9 mouse cellular contexts compared by ENCODE assay signal in genomic region chr19:8984255-8984868, GRCm38 (mm10). TPM values are rescaled to one million over a fixed set of nuclear protein-coding genes. Genes with fewer than 3 reads are reported as not detected.
A peak's percentile ranks its signal among the peaks of the same experiment; 100 is the strongest.
DNase-seq lines count a peak whose midpoint lies in the region; ATAC-seq lines count a peak whose summit lies in the region.
"Had no signal": no experiment of that assay in that cellular context is flagged by ENCODE, and none has a peak within 500 bp of the region (broad histone marks: within the 10 kb centered on the region; RNA-seq: fewer than 3 reads in every experiment).

No protein-coding gene starts in this region.

- H3K27ac ChIP-seq in embryonic facial prominence, embryonic 13.5 days: peak overlapping the region; percentile 85
- peak overlapping the region; percentile 55 for H3K27ac ChIP-seq in heart, embryonic 15.5 days
- 0 out of 2 replicates have a peak overlapping the region, but pooled peaks have one; percentile 40 for H3K27ac ChIP-seq in limb, embryonic 10.5 days
- peak overlapping the region; percentile 51 for H3K27ac ChIP-seq in midbrain, embryonic 16.5 days (ENCODE audit: low read length)

- peaks cover 18% of the 10 kb centered on the region for H3K36me3 ChIP-seq in embryonic facial prominence, embryonic 13.5 days
- peaks cover 12% of the 10 kb centered on the region for H3K36me3 ChIP-seq in heart, embryonic 15.5 days
- H3K36me3 ChIP-seq in limb, embryonic 10.5 days: peaks cover 26% of the 10 kb centered on the region
- no peaks in the 10 kb centered on the region for H3K36me3 ChIP-seq in midbrain, embryonic 16.5 days (ENCODE audit: control insufficient read depth, insufficient read depth, low read length)

- WGBS in embryonic facial prominence, embryonic 13.5 days: 7% methylated on average over 7 of the region's 7 CpGs
- 19% methylated on average over 7 of the region's 7 CpGs for WGBS in heart, embryonic 15.5 days
- WGBS in limb, embryonic 10.5 days: 31% methylated on average over 7 of the region's 7 CpGs
- 2% methylated on average over 7 of the region's 7 CpGs for WGBS in midbrain, embryonic 16.5 days

- no peaks in the 10 kb centered on the region for H3K9me3 ChIP-seq in embryonic facial prominence, embryonic 13.5 days
- no peaks in the 10 kb centered on the region for H3K9me3 ChIP-seq in heart, embryonic 15.5 days (replicated peaks)
- no peaks in the 10 kb centered on the region for H3K9me3 ChIP-seq in limb, embryonic 10.5 days (replicated peaks)
- no peaks in the 10 kb centered on the region for H3K9me3 ChIP-seq in midbrain, embryonic 16.5 days (replicated peaks; ENCODE audit: control insufficient read depth, low read length, poor library complexity, severe bottlenecking)
- H3K9me3 ChIP-seq: G1E had no signal

- peaks cover 72% of the 10 kb centered on the region for H3K4me1 ChIP-seq in embryonic facial prominence, embryonic 13.5 days
- peaks cover 78% of the 10 kb centered on the region for H3K4me1 ChIP-seq in heart, embryonic 15.5 days (replicated peaks)
- peaks cover 37% of the 10 kb centered on the region for H3K4me1 ChIP-seq in limb, embryonic 10.5 days
- H3K4me1 ChIP-seq in midbrain, embryonic 16.5 days (ENCODE audit: control insufficient read depth, insufficient read depth, low read length): peaks cover 27% of the 10 kb centered on the region

- no peaks in the 10 kb centered on the region for H3K27me3 ChIP-seq in embryonic facial prominence, embryonic 13.5 days
- H3K27me3 ChIP-seq in heart, embryonic 15.5 days: no peaks in the 10 kb centered on the region
- peaks cover 20% of the 10 kb centered on the region for H3K27me3 ChIP-seq in limb, embryonic 10.5 days (ENCODE audit: low read depth, poor library complexity, severe bottlenecking)
- H3K27me3 ChIP-seq in midbrain, embryonic 16.5 days (ENCODE audit: control insufficient read depth, insufficient read depth, low read depth, low read length): peaks cover 6% of the 10 kb centered on the region; the same call in 1 of the 2 replicates

- H3K4me2 ChIP-seq in embryonic facial prominence, embryonic 13.5 days: peak overlapping the region; percentile 33; the same call in 1 of the 2 replicates
- H3K4me2 ChIP-seq in heart, embryonic 15.5 days: no peak overlapping the region
- peak overlapping the region; percentile 22 for H3K4me2 ChIP-seq in midbrain, embryonic 16.5 days (ENCODE audit: low read length)

- no peak for ATAC-seq in frontal cortex, adult (ENCODE audit: low TSS enrichment)
- ATAC-seq in embryonic facial prominence, embryonic 13.5 days (ENCODE audit: insufficient number of reproducible peaks, insufficient read depth, low FRiP score, low TSS enrichment, low read depth): no peak
- no peak for ATAC-seq in heart, embryonic 15.5 days (replicated peaks; ENCODE audit: insufficient number of reproducible peaks, insufficient read depth, low FRiP score, low read depth)
- ATAC-seq in midbrain, embryonic 16.5 days: peak; percentile 75

- H3K4me3 ChIP-seq in embryonic facial prominence, embryonic 13.5 days: no peak overlapping the region
- H3K4me3 ChIP-seq in heart, embryonic 15.5 days: no peak overlapping the region
- no peak overlapping the region for H3K4me3 ChIP-seq in limb, embryonic 10.5 days
- no peak overlapping the region for H3K4me3 ChIP-seq in midbrain, embryonic 16.5 days (ENCODE audit: low read depth, low read length)

- peak; percentile 67 to 69 for DNase-seq in frontal cortex, postnatal 10 days (ENCODE audit: low spot score in 2 of 2)
- DNase-seq in Muller cell, postnatal 12 days (ENCODE audit: inconsistent ontology term): peak; percentile 97
- DNase-seq in limb, embryonic 10.5 days (ENCODE audit: low spot score): no peak
- peak; percentile 58 for DNase-seq in thymus, postnatal 14 days

- H3K9ac ChIP-seq in embryonic facial prominence, embryonic 13.5 days: peak overlapping the region; percentile 32; the same call in 1 of the 2 replicates
- no peak overlapping the region for H3K9ac ChIP-seq in heart, embryonic 15.5 days
- no peak overlapping the region for H3K9ac ChIP-seq in midbrain, embryonic 16.5 days (ENCODE audit: low read depth, low read length)

RNA-seq across cellular contexts. Expression of gene Ahnak, which starts 4.7 kb away (rescaled TPM):
- 51.0 and 57.8 TPM in 2 replicates for polyA plus RNA-seq in embryonic facial prominence, embryonic 13.5 days (2015; fragmentation: Nextera tagmentation; extraction: Ambion mirVana)
- polyA plus RNA-seq in heart, embryonic 15.5 days (2015; fragmentation: Nextera tagmentation; extraction: Ambion mirVana): 31.4 and 38.4 TPM in 2 replicates
- polyA plus RNA-seq in limb, embryonic 10.5 days (2016; fragmentation: Nextera tagmentation; extraction: Ambion mirVana): 5.3 and 8.9 TPM in 2 replicates
- 2.7 and 3.2 TPM in 2 replicates for polyA plus RNA-seq in midbrain, embryonic 16.5 days (2015; fragmentation: Nextera tagmentation; extraction: Ambion mirVana)

RNA-seq across cellular contexts. Expression of gene Eef1g, which starts 17.5 kb away (rescaled TPM):
- polyA plus RNA-seq in embryonic facial prominence, embryonic 13.5 days (2015; fragmentation: Nextera tagmentation; extraction: Ambion mirVana): 481 and 529 TPM in 2 replicates
- polyA plus RNA-seq in heart, embryonic 15.5 days (2015; fragmentation: Nextera tagmentation; extraction: Ambion mirVana): 216 and 256 TPM in 2 replicates
- polyA plus RNA-seq in limb, embryonic 10.5 days (2016; fragmentation: Nextera tagmentation; extraction: Ambion mirVana): 563 and 631 TPM in 2 replicates
- 283 and 293 TPM in 2 replicates for polyA plus RNA-seq in midbrain, embryonic 16.5 days (2015; fragmentation: Nextera tagmentation; extraction: Ambion mirVana)

RNA-seq across cellular contexts. Expression of gene Tut1, which starts 30.7 kb away (rescaled TPM):
- polyA plus RNA-seq in embryonic facial prominence, embryonic 13.5 days (2015; fragmentation: Nextera tagmentation; extraction: Ambion mirVana): 33.6 and 34.5 TPM in 2 replicates
- polyA plus RNA-seq in heart, embryonic 15.5 days (2015; fragmentation: Nextera tagmentation; extraction: Ambion mirVana): 13.7 and 19.4 TPM in 2 replicates
- 49.6 and 49.7 TPM in 2 replicates for polyA plus RNA-seq in limb, embryonic 10.5 days (2016; fragmentation: Nextera tagmentation; extraction: Ambion mirVana)
- polyA plus RNA-seq in midbrain, embryonic 16.5 days (2015; fragmentation: Nextera tagmentation; extraction: Ambion mirVana): 25.6 and 26.2 TPM in 2 replicates

RNA-seq across cellular contexts. Expression of gene Mta2, which starts 42.7 kb away (rescaled TPM):
- polyA plus RNA-seq in embryonic facial prominence, embryonic 13.5 days (2015; fragmentation: Nextera tagmentation; extraction: Ambion mirVana): 187 and 189 TPM in 2 replicates
- 74.2 and 99.5 TPM in 2 replicates for polyA plus RNA-seq in heart, embryonic 15.5 days (2015; fragmentation: Nextera tagmentation; extraction: Ambion mirVana)
- 229 and 233 TPM in 2 replicates for polyA plus RNA-seq in limb, embryonic 10.5 days (2016; fragmentation: Nextera tagmentation; extraction: Ambion mirVana)
- 108 and 121 TPM in 2 replicates for polyA plus RNA-seq in midbrain, embryonic 16.5 days (2015; fragmentation: Nextera tagmentation; extraction: Ambion mirVana)

RNA-seq across cellular contexts. Expression of gene Eml3, which starts 55.0 kb away (rescaled TPM):
- 32.3 and 32.8 TPM in 2 replicates for polyA plus RNA-seq in embryonic facial prominence, embryonic 13.5 days (2015; fragmentation: Nextera tagmentation; extraction: Ambion mirVana)
- 12.7 and 21.9 TPM in 2 replicates for polyA plus RNA-seq in heart, embryonic 15.5 days (2015; fragmentation: Nextera tagmentation; extraction: Ambion mirVana)
- 37.1 and 37.5 TPM in 2 replicates for polyA plus RNA-seq in limb, embryonic 10.5 days (2016; fragmentation: Nextera tagmentation; extraction: Ambion mirVana)
- 8.6 and 9.1 TPM in 2 replicates for polyA plus RNA-seq in midbrain, embryonic 16.5 days (2015; fragmentation: Nextera tagmentation; extraction: Ambion mirVana)
